Mouse (Mus musculus) lung, postnatal 0 days (tissue): ENCODE results near the gene Prickle2.

Source experiments
- CTCF ChIP-seq: IDR thresholded peaks from 2 replicates; pipeline ENCODE4 v1.5.1; 2016; ENCODE audit warnings: antibody characterized with exemption, mild to moderate bottlenecking
- EP300 ChIP-seq: IDR thresholded peaks from 2 replicates; pipeline ENCODE4 v1.6.1; 2016; ENCODE audit warnings: antibody characterized with exemption, mild to moderate bottlenecking, control low read depth

GRCm38 (mm10) chr6:92553086-92553485 lies 152.9 kb downstream of the Prickle2 start:
- TF ChIP-seq CTCF (no peak), EP300 (no peak)
